Mouse (Mus musculus) myocyte (in vitro differentiated cells): ENCODE results near the gene Ankrd53. TPM values are rescaled to one million over a fixed set of nuclear protein-coding genes. Genes with fewer than 3 reads are reported as not detected.

ENCODE experiments used
- H3K27me3 ChIP-seq: one replicate; pipeline ENCODE4 v1.6.1; 2011; ENCODE audit not compliant: control insufficient read depth, insufficient read depth, insufficient read length
- H3K36me3 ChIP-seq: one replicate; pipeline ENCODE4 v1.6.1; 2011; ENCODE audit not compliant: control insufficient read depth, insufficient read depth
- H3K4me2 ChIP-seq: one replicate; pipeline ENCODE4 v1.6.1; 2011; ENCODE audit warnings: low read depth, control low read depth
- H3K4me3 ChIP-seq: one replicate; pipeline ENCODE4 v1.5.1; 2011; ENCODE audit warnings: mild to moderate bottlenecking, control low read depth, moderate library complexity
- H3K79me2 ChIP-seq: one replicate; pipeline ENCODE4 v1.6.1; 2011; ENCODE audit not compliant: control insufficient read depth, insufficient read depth
- H3ac ChIP-seq: one replicate; pipeline ENCODE4 v1.6.1; 2011; ENCODE audit not compliant: control insufficient read depth, insufficient read length
- CEBPB ChIP-seq: IDR thresholded peaks from 2 replicates; pipeline ENCODE4 v1.6.1; 2011; ENCODE audit warnings: mild to moderate bottlenecking, moderate library complexity; ENCODE audit not compliant: poor library complexity, insufficient read depth, severe bottlenecking
- E2F4 ChIP-seq: IDR thresholded peaks from one replicate; pipeline ENCODE4 v1.6.1; 2011; ENCODE audit warnings: mild to moderate bottlenecking, control low read depth, moderate library complexity; ENCODE audit not compliant: insufficient read depth
- MAX ChIP-seq: IDR thresholded peaks from one replicate; pipeline ENCODE4 v1.6.1; 2011; ENCODE audit warnings: low read depth, mild to moderate bottlenecking, control low read depth
- MYOD1 ChIP-seq, 3 experiments: IDR thresholded peaks; one replicate each; pipeline ENCODE4 v1.6.1; 2011; ENCODE audit warnings: control low read depth in 2 of 3, low read depth in 2 of 3, mild to moderate bottlenecking in 2 of 3, moderate library complexity in 1 of 3; ENCODE audit not compliant: insufficient read length in 2 of 3, control insufficient read depth in 1 of 3
- MYOG ChIP-seq, 3 experiments: IDR thresholded peaks; one replicate each; pipeline ENCODE4 v1.6.1; 2011; ENCODE audit warnings: control low read depth in 2 of 3, low read depth in 2 of 3, mild to moderate bottlenecking in 2 of 3; ENCODE audit not compliant: insufficient read length in 2 of 3, control insufficient read depth in 1 of 3, insufficient read depth in 1 of 3
- POLR2A ChIP-seq: IDR thresholded peaks from one replicate; pipeline ENCODE4 v1.6.1; 2011; ENCODE audit warnings: low read depth, mild to moderate bottlenecking, control low read depth, moderate library complexity; ENCODE audit not compliant: insufficient read length
- POLR2AphosphoS2 ChIP-seq: IDR thresholded peaks from one replicate; pipeline ENCODE4 v1.6.1; 2011; ENCODE audit warnings: low read depth, control low read depth; ENCODE audit not compliant: insufficient read length
- REST ChIP-seq: IDR thresholded peaks from one replicate; pipeline ENCODE4 v1.6.1; 2011; ENCODE audit warnings: mild to moderate bottlenecking, control low read depth, moderate library complexity; ENCODE audit not compliant: insufficient read depth, insufficient read length
- SRF ChIP-seq: IDR thresholded peaks from one replicate; pipeline ENCODE4 v1.6.1; 2011; ENCODE audit warnings: low read depth; ENCODE audit not compliant: control insufficient read depth, insufficient read length
- TCF12 ChIP-seq: IDR thresholded peaks from one replicate; pipeline ENCODE4 v1.6.1; 2011; ENCODE audit warnings: mild to moderate bottlenecking, control low read depth; ENCODE audit not compliant: poor library complexity, insufficient read depth, severe bottlenecking
- TCF3 ChIP-seq: IDR thresholded peaks from one replicate; pipeline ENCODE4 v1.6.1; 2011; ENCODE audit warnings: low read depth, control low read depth; ENCODE audit not compliant: insufficient read length
- USF1 ChIP-seq: IDR thresholded peaks from one replicate; pipeline ENCODE4 v1.6.1; 2011; ENCODE audit warnings: low read depth, mild to moderate bottlenecking, control low read depth, moderate library complexity
- polyA plus RNA-seq: library from polyadenylated mRNA; unstranded; fragments of >200 nt; fragmentation: generic; extraction: Trizol; gene quantifications from one replicate; pipeline ENCODE4 v1.2.1, GENCODE M21; 2012; ENCODE audit warnings: missing spikeins

The Ankrd53 gene
- polyA plus RNA-seq, 1 experiment: 0.05 TPM

GRCm38 (mm10) chr6:83731128-83731527 is 31.3 kb upstream of the Ankrd53 start:
- TF ChIP-seq E2F4: no peak
- TF ChIP-seq POLR2AphosphoS2: no peak
- TF ChIP-seq MYOD1 (IDR thresholded peaks at IDR 0.05; ENCODE audit: control insufficient read depth in 1 of 3, insufficient read length in 2 of 3, low read depth in 2 of 3): no peak
- no peak for TF ChIP-seq MYOG (IDR thresholded peaks at IDR 0.05; ENCODE audit: control insufficient read depth in 1 of 3, insufficient read depth in 1 of 3, insufficient read length in 2 of 3, low read depth in 2 of 3)
- no peak for TF ChIP-seq TCF12
- TF ChIP-seq TCF3: no peak
- TF ChIP-seq CEBPB: no peak
- TF ChIP-seq USF1: no peak
- TF ChIP-seq MAX: no peak
- no peak for TF ChIP-seq REST
- no peak for TF ChIP-seq SRF
- no peak for TF ChIP-seq POLR2A
- Histone ChIP-seq H3K36me3 (no peaks in the 10 kb centered on the region), H3K4me2 (no peak overlapping the region), H3ac (no peak overlapping the region), H3K79me2 (no peaks in the 10 kb centered on the region), H3K4me3 (no peak overlapping the region), H3K27me3 (peaks cover 10% of the 10 kb centered on the region)

- Histone ChIP-seq H3ac (no peak overlapping the region), H3K4me3 (no peak overlapping the region), H3K79me2 (no peaks in the 10 kb centered on the region), H3K4me2 (no peak overlapping the region), H3K27me3 (peaks cover 16% of the 10 kb centered on the region), H3K36me3 (no peaks in the 10 kb centered on the region)
- TF ChIP-seq TCF12: no peak
- TF ChIP-seq POLR2AphosphoS2: no peak
- TF ChIP-seq MAX: no peak
- no peak for TF ChIP-seq E2F4
- no peak for TF ChIP-seq CEBPB
- no peak for TF ChIP-seq TCF3
- TF ChIP-seq POLR2A: no peak
- no peak for TF ChIP-seq MYOG (IDR thresholded peaks at IDR 0.05; ENCODE audit: control insufficient read depth in 1 of 3, insufficient read depth in 1 of 3, insufficient read length in 2 of 3, low read depth in 2 of 3)
- TF ChIP-seq SRF: no peak
- no peak for TF ChIP-seq REST
- no peak for TF ChIP-seq USF1
- no peak for TF ChIP-seq MYOD1 (IDR thresholded peaks at IDR 0.05; ENCODE audit: control insufficient read depth in 1 of 3, insufficient read length in 2 of 3, low read depth in 2 of 3)
These were observed 25.1 kb upstream of the Ankrd53 start for GRCm38 (mm10) chr6:83737311-83737710.

GRCm38 (mm10) chr6:83738596-83738995 is 23.8 kb upstream of the Ankrd53 start:
- peaks cover 23% of the 10 kb centered on the region for H3K27me3 ChIP-seq
- H3ac ChIP-seq: no peak overlapping the region
- no peaks in the 10 kb centered on the region for H3K79me2 ChIP-seq
- TF ChIP-seq TCF3 (no peak), CEBPB (no peak), SRF (no peak), MYOD1 (IDR thresholded peaks at IDR 0.05; ENCODE audit: control insufficient read depth in 1 of 3, insufficient read length in 2 of 3, low read depth in 2 of 3) (no peak), POLR2AphosphoS2 (no peak), REST (no peak), E2F4 (no peak), MAX (no peak), POLR2A (no peak), MYOG (IDR thresholded peaks at IDR 0.05; ENCODE audit: control insufficient read depth in 1 of 3, insufficient read depth in 1 of 3, insufficient read length in 2 of 3, low read depth in 2 of 3) (no peak), TCF12 (no peak), USF1 (no peak)
- no peak overlapping the region for H3K4me3 ChIP-seq
- no peak overlapping the region for H3K4me2 ChIP-seq
- H3K36me3 ChIP-seq: no peaks in the 10 kb centered on the region

GRCm38 (mm10) chr6:83742761-83743160 is 19.7 kb upstream of the Ankrd53 start, which contains the start of gene Atp6v1b1:
Atp6v1b1 (plus strand) TSS chr6:83742990.
- H3K27me3 ChIP-seq: peaks cover 56% of the 10 kb centered on the region
- TF ChIP-seq CEBPB: no peak
- TF ChIP-seq POLR2AphosphoS2: no peak
- TF ChIP-seq TCF12: no peak
- TF ChIP-seq E2F4: no peak
- no peak for TF ChIP-seq POLR2A
- TF ChIP-seq MAX: no peak
- no peak for TF ChIP-seq MYOG (IDR thresholded peaks at IDR 0.05; ENCODE audit: control insufficient read depth in 1 of 3, insufficient read depth in 1 of 3, insufficient read length in 2 of 3, low read depth in 2 of 3)
- TF ChIP-seq USF1: no peak
- no peak for TF ChIP-seq REST
- TF ChIP-seq SRF: no peak
- no peak for TF ChIP-seq TCF3
- no peak for TF ChIP-seq MYOD1 (IDR thresholded peaks at IDR 0.05; ENCODE audit: control insufficient read depth in 1 of 3, insufficient read length in 2 of 3, low read depth in 2 of 3)
- no peak within 1 kb of the TSS for H3K4me3 ChIP-seq
- H3K79me2 ChIP-seq: no peaks in the 10 kb centered on the region
- H3ac ChIP-seq: no peak within 1 kb of the TSS
- no peak within 1 kb of the TSS for H3K4me2 ChIP-seq
- H3K36me3 ChIP-seq: no peaks in the 10 kb centered on the region
